Mouse (Mus musculus) neural tube, embryonic 11.5 days (tissue): ENCODE results near the gene Epm2a. TPM values are rescaled to one million over a fixed set of nuclear protein-coding genes. Genes with fewer than 3 reads are reported as not detected.

Experiments
- ATAC-seq: fragments of 200-750 bp; cut with Nextera tagmentation; 2 replicates; pipeline ENCODE4 v1.8.0; 2017; ENCODE audit warnings: moderate number of reproducible peaks, mild to moderate bottlenecking, moderate TSS enrichment, moderate library complexity; ENCODE audit not compliant: insufficient read depth, low FRiP score, low TSS enrichment
- DNase-seq: peaks from one replicate; pipeline ENCODE4 v3.0.0-alpha.2; 2015; ENCODE audit warnings: low spot score
- H3K27ac ChIP-seq: fragments of 300-500 bp; sonication (generic); 2 replicates; pipeline ENCODE4 v1.5.1; 2014; ENCODE audit warnings: low read depth, mild to moderate bottlenecking, low read length
- H3K27me3 ChIP-seq: fragments of 300-500 bp; sonication (generic); 2 replicates; pipeline ENCODE4 v1.6.1; 2014; ENCODE audit warnings: mild to moderate bottlenecking, low read length, mixed read lengths; ENCODE audit not compliant: control insufficient read depth, insufficient read depth
- H3K36me3 ChIP-seq: fragments of 300-500 bp; sonication (generic); 2 replicates; pipeline ENCODE4 v1.6.1; 2014; ENCODE audit warnings: mild to moderate bottlenecking, low read length, moderate library complexity, mixed read lengths; ENCODE audit not compliant: control insufficient read depth, insufficient read depth
- H3K4me1 ChIP-seq: fragments of 300-500 bp; sonication (generic); 2 replicates; pipeline ENCODE4 v1.6.1; 2014; ENCODE audit warnings: low read length, mixed read lengths; ENCODE audit not compliant: control insufficient read depth, insufficient read depth
- H3K4me2 ChIP-seq: fragments of 300-500 bp; sonication (generic); 2 replicates; pipeline ENCODE4 v1.6.1; 2014; ENCODE audit warnings: low read depth, mild to moderate bottlenecking, moderate library complexity
- H3K4me3 ChIP-seq: fragments of 300-500 bp; sonication (generic); 2 replicates; pipeline ENCODE4 v1.5.1; 2014; ENCODE audit warnings: low read depth, low read length
- H3K9ac ChIP-seq: fragments of 300-500 bp; sonication (generic); 2 replicates; pipeline ENCODE4 v1.6.1; 2014; ENCODE audit warnings: mild to moderate bottlenecking, low read length
- H3K9me3 ChIP-seq: fragments of 300-500 bp; sonication (generic); 2 replicates; pipeline ENCODE4 v1.6.1; 2016; ENCODE audit warnings: low read length; ENCODE audit not compliant: control insufficient read depth
- WGBS: fragments of 180-500 bp; shearing (Covaris S2); extraction: QIAGEN DNeasy Blood & Tissue Kit; methylation state at CpG from one replicate; pipeline ENCODE4 v1.1.7; 2014; 5-methylcytosine and 5-hydroxymethylcytosine counted together
- polyA plus RNA-seq: library from polyadenylated mRNA; unstranded; fragments of >200 nt; fragmentation: Nextera tagmentation; extraction: Ambion mirVana; gene quantifications from 2 replicates; pipeline ENCODE4 v1.2.1, GENCODE M21; 2014

Epm2a gene
- polyA plus RNA-seq, 1 experiment from 2014 or later: 0.40 TPM

- Histone ChIP-seq H3K4me1 (no peaks in the 10 kb centered on the region), H3K4me3 (no peak overlapping the region), H3K9me3 (no peaks in the 10 kb centered on the region), H3K27me3 (no peaks in the 10 kb centered on the region), H3K27ac (no peak overlapping the region), H3K36me3 (no peaks in the 10 kb centered on the region), H3K9ac (no peak overlapping the region), H3K4me2 (no peak overlapping the region)
- DNase-seq (no peak), ATAC-seq (no peak)
- 40% methylated on average over 1 of the region's 1 CpGs for WGBS
These were observed 114.2 kb downstream of the Epm2a start for GRCm38 (mm10) chr10:11457445-11457844.

- H3K9ac ChIP-seq: no peak overlapping the region
- no peak overlapping the region for H3K27ac ChIP-seq
- 45% methylated on average over 28 of the region's 28 CpGs for WGBS
- no peaks in the 10 kb centered on the region for H3K9me3 ChIP-seq
- ATAC-seq (peak; percentile 97), DNase-seq (peak; percentile 84)
- H3K36me3 ChIP-seq: no peaks in the 10 kb centered on the region
- no peaks in the 10 kb centered on the region for H3K27me3 ChIP-seq
- no peak overlapping the region for H3K4me2 ChIP-seq
- no peaks in the 10 kb centered on the region for H3K4me1 ChIP-seq
- H3K4me3 ChIP-seq: no peak overlapping the region
These were observed 148.8 kb downstream of the Epm2a start for GRCm38 (mm10) chr10:11491956-11492355.

Other genes with a start within 250 kb of the Epm2a start
- gene Shprh, start 194.0 kb upstream of the Epm2a start, polyA plus RNA-seq: 23.2 and 25.6 TPM in 2 replicates
- gene Fbxo30, start 62.1 kb upstream of the Epm2a start, polyA plus RNA-seq: 34.6 and 40.6 TPM in 2 replicates